Mouse (Mus musculus) ES-E14 (cell line): ENCODE results near the gene Kctd5.

ENCODE experiments used
- CHD2 ChIP-seq: IDR thresholded peaks from 2 replicates; pipeline ENCODE4 v1.6.1; 2014; ENCODE audit warnings: mild to moderate bottlenecking, low read depth, low read length, inconsistent platforms
- HCFC1 ChIP-seq: IDR thresholded peaks from 2 replicates; pipeline ENCODE4 v1.6.1; 2012; ENCODE audit warnings: low read length, inconsistent platforms, borderline replicate concordance; ENCODE audit not compliant: insufficient read depth
- MAFK ChIP-seq: IDR thresholded peaks from 2 replicates; pipeline ENCODE4 v1.6.1; 2014; ENCODE audit warnings: mild to moderate bottlenecking, low read depth, low read length, inconsistent platforms; ENCODE audit not compliant: insufficient read depth
- ZC3H11A ChIP-seq: IDR thresholded peaks from 2 replicates; pipeline ENCODE4 v1.6.1; 2012; ENCODE audit warnings: low read depth, mild to moderate bottlenecking, inconsistent platforms, low read length, borderline replicate concordance
- ZNF384 ChIP-seq: IDR thresholded peaks from 2 replicates; pipeline ENCODE4 v1.6.1; 2012; ENCODE audit warnings: low read depth, low read length, inconsistent platforms

GRCm38 (mm10) chr17:24014433-24014965, 58.8 kb downstream of the Kctd5 start:
- TF ChIP-seq HCFC1: no peak
- TF ChIP-seq ZC3H11A: no peak
- TF ChIP-seq CHD2: no peak
- TF ChIP-seq MAFK: no peak
- no peak for TF ChIP-seq ZNF384
